Mouse (Mus musculus): ENCODE results near the gene Fstl5.

DNA sequence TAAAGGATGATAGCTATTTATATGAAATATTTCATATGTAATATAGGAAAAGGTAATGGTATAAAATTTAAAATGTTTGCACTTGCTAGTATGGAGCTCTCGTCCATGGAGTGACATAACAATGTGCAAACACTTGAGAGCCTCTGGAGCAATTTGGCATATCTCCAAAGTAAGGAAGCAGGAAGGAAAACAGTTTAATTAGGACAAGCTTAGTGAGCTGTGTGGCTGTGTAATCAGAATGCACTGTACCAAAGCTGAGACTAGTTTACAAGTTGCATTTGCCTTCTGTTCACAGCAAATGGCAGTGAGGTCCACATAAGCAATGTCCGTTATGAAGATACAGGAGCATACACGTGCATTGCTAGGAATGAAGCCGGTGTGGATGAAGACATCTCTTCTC, 519.1 kb downstream of the Fstl5 start:
- TF ChIP-seq CTCF (IDR thresholded peaks at IDR 0.05; ENCODE audit: low read depth) (no peak), EP300 (IDR thresholded peaks at IDR 0.05; ENCODE audit: low read depth) (no peak)

Measured in heart, postnatal 0 days (tissue).